Mouse (Mus musculus): ENCODE measurements around the gene Wdr4.

- no peak for TF ChIP-seq CTCF (conservative IDR thresholded peaks at IDR 0.05; ENCODE audit: insufficient read depth, insufficient read length, low read depth, low read length)
- no peak for TF ChIP-seq POLR2A (IDR thresholded peaks at IDR 0.05; ENCODE audit: low read depth, low read length)
Measured at GRCm38 (mm10) chr17:31541460-31541831, 21.7 kb upstream of the Wdr4 start.

All from kidney, adult 2 months (tissue).